Mouse (Mus musculus): Measurements from ENCODE around the gene Lcn5.

DNA sequence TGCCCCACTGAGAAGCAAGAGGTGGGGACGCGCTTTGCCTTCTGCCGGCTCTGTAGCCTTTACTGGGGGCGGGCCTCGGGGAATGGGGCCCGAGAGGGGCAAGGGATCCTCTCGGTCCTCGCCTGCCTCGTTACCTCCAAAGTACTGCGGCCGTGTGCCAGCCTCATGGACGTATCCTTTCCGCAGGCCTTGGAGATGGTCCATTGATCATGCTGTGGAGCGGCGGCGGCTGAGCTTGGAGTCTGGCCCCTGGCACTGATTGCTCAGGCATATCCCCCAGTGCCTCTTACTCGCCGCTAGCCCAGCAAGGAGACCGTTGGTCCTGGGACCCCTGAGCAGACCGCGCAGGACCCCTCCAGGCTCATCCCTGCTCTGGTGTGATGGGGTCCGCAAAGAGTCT, 41.4 kb upstream of the Lcn5 start:
- TF ChIP-seq CTCF (IDR thresholded peaks at IDR 0.05; ENCODE audit: low read depth, low read length) (no peak), GATA2 (IDR thresholded peaks at IDR 0.05; ENCODE audit: borderline replicate concordance, low read depth, low read length) (no peak)
